Mouse (Mus musculus) myocyte (in vitro differentiated cells): ENCODE results near the gene Sbf2. TPM values are rescaled to one million over a fixed set of nuclear protein-coding genes. Genes with fewer than 3 reads are reported as not detected.

Experiments
- H3K27me3 ChIP-seq: one replicate; pipeline ENCODE4 v1.6.1; 2011; ENCODE audit not compliant: control insufficient read depth, insufficient read depth, insufficient read length
- H3K36me3 ChIP-seq: one replicate; pipeline ENCODE4 v1.6.1; 2011; ENCODE audit not compliant: control insufficient read depth, insufficient read depth
- H3K4me2 ChIP-seq: one replicate; pipeline ENCODE4 v1.6.1; 2011; ENCODE audit warnings: low read depth, control low read depth
- H3K4me3 ChIP-seq: one replicate; pipeline ENCODE4 v1.5.1; 2011; ENCODE audit warnings: mild to moderate bottlenecking, control low read depth, moderate library complexity
- H3K79me2 ChIP-seq: one replicate; pipeline ENCODE4 v1.6.1; 2011; ENCODE audit not compliant: control insufficient read depth, insufficient read depth
- H3ac ChIP-seq: one replicate; pipeline ENCODE4 v1.6.1; 2011; ENCODE audit not compliant: control insufficient read depth, insufficient read length
- CEBPB ChIP-seq: IDR thresholded peaks from 2 replicates; pipeline ENCODE4 v1.6.1; 2011; ENCODE audit warnings: mild to moderate bottlenecking, moderate library complexity; ENCODE audit not compliant: poor library complexity, insufficient read depth, severe bottlenecking
- E2F4 ChIP-seq: IDR thresholded peaks from one replicate; pipeline ENCODE4 v1.6.1; 2011; ENCODE audit warnings: mild to moderate bottlenecking, control low read depth, moderate library complexity; ENCODE audit not compliant: insufficient read depth
- MAX ChIP-seq: IDR thresholded peaks from one replicate; pipeline ENCODE4 v1.6.1; 2011; ENCODE audit warnings: low read depth, mild to moderate bottlenecking, control low read depth
- MYOD1 ChIP-seq, 3 experiments: IDR thresholded peaks; one replicate each; pipeline ENCODE4 v1.6.1; 2011; ENCODE audit warnings: control low read depth in 2 of 3, low read depth in 2 of 3, mild to moderate bottlenecking in 2 of 3, moderate library complexity in 1 of 3; ENCODE audit not compliant: insufficient read length in 2 of 3, control insufficient read depth in 1 of 3
- MYOG ChIP-seq, 3 experiments: IDR thresholded peaks; one replicate each; pipeline ENCODE4 v1.6.1; 2011; ENCODE audit warnings: control low read depth in 2 of 3, low read depth in 2 of 3, mild to moderate bottlenecking in 2 of 3; ENCODE audit not compliant: insufficient read length in 2 of 3, control insufficient read depth in 1 of 3, insufficient read depth in 1 of 3
- POLR2A ChIP-seq: IDR thresholded peaks from one replicate; pipeline ENCODE4 v1.6.1; 2011; ENCODE audit warnings: low read depth, mild to moderate bottlenecking, control low read depth, moderate library complexity; ENCODE audit not compliant: insufficient read length
- POLR2AphosphoS2 ChIP-seq: IDR thresholded peaks from one replicate; pipeline ENCODE4 v1.6.1; 2011; ENCODE audit warnings: low read depth, control low read depth; ENCODE audit not compliant: insufficient read length
- REST ChIP-seq: IDR thresholded peaks from one replicate; pipeline ENCODE4 v1.6.1; 2011; ENCODE audit warnings: mild to moderate bottlenecking, control low read depth, moderate library complexity; ENCODE audit not compliant: insufficient read depth, insufficient read length
- SRF ChIP-seq: IDR thresholded peaks from one replicate; pipeline ENCODE4 v1.6.1; 2011; ENCODE audit warnings: low read depth; ENCODE audit not compliant: control insufficient read depth, insufficient read length
- TCF12 ChIP-seq: IDR thresholded peaks from one replicate; pipeline ENCODE4 v1.6.1; 2011; ENCODE audit warnings: mild to moderate bottlenecking, control low read depth; ENCODE audit not compliant: poor library complexity, insufficient read depth, severe bottlenecking
- TCF3 ChIP-seq: IDR thresholded peaks from one replicate; pipeline ENCODE4 v1.6.1; 2011; ENCODE audit warnings: low read depth, control low read depth; ENCODE audit not compliant: insufficient read length
- USF1 ChIP-seq: IDR thresholded peaks from one replicate; pipeline ENCODE4 v1.6.1; 2011; ENCODE audit warnings: low read depth, mild to moderate bottlenecking, control low read depth, moderate library complexity
- polyA plus RNA-seq: library from polyadenylated mRNA; unstranded; fragments of >200 nt; fragmentation: generic; extraction: Trizol; gene quantifications from one replicate; pipeline ENCODE4 v1.2.1, GENCODE M21; 2012; ENCODE audit warnings: missing spikeins

The Sbf2 gene
- polyA plus RNA-seq, 1 experiment = 11.3 TPM

DNA sequence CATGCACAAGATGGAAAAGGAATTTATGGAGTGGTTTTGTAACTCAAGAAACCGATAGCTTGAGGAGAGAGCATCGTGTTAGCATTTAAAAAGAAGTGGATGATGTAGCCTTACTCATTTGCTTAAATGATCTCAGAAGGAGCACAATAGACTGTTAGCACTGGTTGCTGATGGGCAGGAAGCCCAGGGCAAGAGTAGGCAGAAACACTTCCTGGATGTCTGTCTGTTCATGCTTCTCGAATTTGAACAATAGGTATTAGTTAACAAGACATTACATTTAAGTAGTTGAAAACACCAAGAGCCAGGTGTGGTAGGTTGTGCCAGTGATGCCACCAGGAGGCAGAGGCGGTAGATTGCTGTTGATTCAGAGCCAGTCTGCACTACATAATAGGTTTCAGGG is 346.2 kb downstream of the Sbf2 start:
- Histone ChIP-seq H3K4me2 (no peak overlapping the region), H3K79me2 (no peaks in the 10 kb centered on the region), H3K4me3 (no peak overlapping the region), H3K27me3 (no peaks in the 10 kb centered on the region), H3K36me3 (peaks cover 16% of the 10 kb centered on the region), H3ac (no peak overlapping the region)
- TF ChIP-seq E2F4 (no peak), MYOG (IDR thresholded peaks at IDR 0.05; ENCODE audit: control insufficient read depth in 1 of 3, insufficient read depth in 1 of 3, insufficient read length in 2 of 3, low read depth in 2 of 3) (no peak)

- TF ChIP-seq TCF3 (no peak), TCF12 (no peak), POLR2AphosphoS2 (no peak), POLR2A (no peak), CEBPB (no peak), SRF (no peak), E2F4 (no peak), USF1 (no peak), MAX (no peak), MYOD1 (IDR thresholded peaks at IDR 0.05; ENCODE audit: control insufficient read depth in 1 of 3, insufficient read length in 2 of 3, low read depth in 2 of 3) (no peak), REST (no peak), MYOG (IDR thresholded peaks at IDR 0.05; ENCODE audit: control insufficient read depth in 1 of 3, insufficient read depth in 1 of 3, insufficient read length in 2 of 3, low read depth in 2 of 3) (no peak)
- Histone ChIP-seq H3ac (no peak overlapping the region), H3K4me3 (no peak overlapping the region), H3K27me3 (no peaks in the 10 kb centered on the region), H3K36me3 (peaks cover 19% of the 10 kb centered on the region), H3K4me2 (no peak overlapping the region), H3K79me2 (no peaks in the 10 kb centered on the region)
Measured at GRCm38 (mm10) chr7:110267994-110268393, 346.7 kb downstream of the Sbf2 start.

GRCm38 (mm10) chr7:110267014-110267413 is 347.7 kb downstream of the Sbf2 start:
- no peaks in the 10 kb centered on the region for H3K27me3 ChIP-seq
- peaks cover 22% of the 10 kb centered on the region for H3K36me3 ChIP-seq
- TF ChIP-seq CEBPB (no peak), POLR2AphosphoS2 (no peak), USF1 (no peak), MYOD1 (IDR thresholded peaks at IDR 0.05; ENCODE audit: control insufficient read depth in 1 of 3, insufficient read length in 2 of 3, low read depth in 2 of 3) (no peak), TCF3 (no peak), E2F4 (no peak), SRF (no peak), MYOG (IDR thresholded peaks at IDR 0.05; ENCODE audit: control insufficient read depth in 1 of 3, insufficient read depth in 1 of 3, insufficient read length in 2 of 3, low read depth in 2 of 3) (no peak), MAX (no peak), REST (no peak), TCF12 (no peak), POLR2A (no peak)
- H3ac ChIP-seq = no peak overlapping the region
- no peaks in the 10 kb centered on the region for H3K79me2 ChIP-seq
- no peak overlapping the region for H3K4me3 ChIP-seq
- no peak overlapping the region for H3K4me2 ChIP-seq

DNA sequence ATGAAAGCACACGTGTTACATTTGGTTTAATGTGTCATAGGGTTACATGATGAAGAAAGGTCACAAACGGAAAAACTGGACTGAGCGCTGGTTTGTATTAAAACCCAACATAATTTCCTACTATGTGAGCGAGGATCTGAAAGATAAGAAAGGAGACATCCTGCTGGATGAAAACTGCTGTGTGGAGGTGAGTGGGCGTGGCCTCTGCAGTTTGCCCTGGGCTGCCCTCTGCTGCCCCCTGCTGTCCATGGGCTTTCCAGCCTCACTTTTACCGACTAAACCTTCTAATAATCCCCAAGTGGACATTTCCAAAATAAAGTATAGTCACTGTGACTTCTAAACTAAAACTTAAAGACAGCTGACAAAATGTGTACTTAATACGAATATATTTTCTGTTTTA is 348.9 kb downstream of the Sbf2 start:
- no peak overlapping the region for H3K4me2 ChIP-seq
- no peaks in the 10 kb centered on the region for H3K79me2 ChIP-seq
- no peak for TF ChIP-seq TCF3
- no peak for TF ChIP-seq TCF12
- no peak for TF ChIP-seq REST
- no peak for TF ChIP-seq USF1
- no peak for TF ChIP-seq SRF
- H3K36me3 ChIP-seq = peaks cover 19% of the 10 kb centered on the region
- no peak overlapping the region for H3K4me3 ChIP-seq
- H3K27me3 ChIP-seq = no peaks in the 10 kb centered on the region
- no peak overlapping the region for H3ac ChIP-seq

GRCm38 (mm10) chr7:110263474-110263873 is 351.2 kb downstream of the Sbf2 start:
- TF ChIP-seq MYOG (IDR thresholded peaks at IDR 0.05; ENCODE audit: control insufficient read depth in 1 of 3, insufficient read depth in 1 of 3, insufficient read length in 2 of 3, low read depth in 2 of 3) (no peak), MYOD1 (IDR thresholded peaks at IDR 0.05; ENCODE audit: control insufficient read depth in 1 of 3, insufficient read length in 2 of 3, low read depth in 2 of 3) (no peak), TCF3 (no peak), E2F4 (no peak), CEBPB (no peak)
- no peak overlapping the region for H3ac ChIP-seq
- H3K79me2 ChIP-seq = no peaks in the 10 kb centered on the region

More at GRCm38 (mm10) chr7:110263474-110263873, 351.2 kb downstream of the Sbf2 start:
- H3K27me3 ChIP-seq = no peaks in the 10 kb centered on the region
- H3K4me2 ChIP-seq = no peak overlapping the region
- no peak overlapping the region for H3K4me3 ChIP-seq
- peaks cover 12% of the 10 kb centered on the region for H3K36me3 ChIP-seq
